Mouse (Mus musculus) liver, embryonic 13.5 days (tissue): Measurements from ENCODE around the gene Iqcc. TPM values are rescaled to one million over a fixed set of nuclear protein-coding genes. Genes with fewer than 3 reads are reported as not detected.

Source experiments
- ATAC-seq: fragments of 200-750 bp; cut with Nextera tagmentation; 2 replicates; pipeline ENCODE4 v1.8.0; 2017; ENCODE audit warnings: low read depth, mild to moderate bottlenecking, moderate number of reproducible peaks, moderate library complexity
- DNase-seq: peaks from one replicate; pipeline ENCODE4 v3.0.0; 2022
- H3K27ac ChIP-seq: fragments of 300-500 bp; sonication (generic); 2 replicates; pipeline ENCODE4 v1.5.1; 2015; ENCODE audit warnings: moderate library complexity, mild to moderate bottlenecking, inconsistent platforms
- H3K27me3 ChIP-seq: fragments of 300-500 bp; sonication (generic); 2 replicates; pipeline ENCODE4 v1.6.1; 2015; ENCODE audit warnings: mild to moderate bottlenecking, inconsistent platforms
- H3K36me3 ChIP-seq: fragments of 300-500 bp; sonication (generic); 2 replicates; pipeline ENCODE4 v1.6.1; 2015; ENCODE audit warnings: mild to moderate bottlenecking, inconsistent platforms
- H3K4me1 ChIP-seq: fragments of 300-500 bp; sonication (generic); replicated peaks from 2 replicates; pipeline ENCODE4 v1.6.1; 2015; ENCODE audit warnings: inconsistent platforms
- H3K4me2 ChIP-seq: fragments of 300-500 bp; sonication (generic); 2 replicates; pipeline ENCODE4 v1.6.1; 2015; ENCODE audit warnings: inconsistent platforms, mild to moderate bottlenecking, moderate library complexity
- H3K4me3 ChIP-seq: fragments of 300-500 bp; sonication (generic); replicated peaks from 2 replicates; pipeline ENCODE4 v1.5.1; 2015; ENCODE audit warnings: mild to moderate bottlenecking, inconsistent platforms
- H3K9ac ChIP-seq: fragments of 300-500 bp; sonication (generic); 2 replicates; pipeline ENCODE4 v1.6.1; 2015; ENCODE audit warnings: mild to moderate bottlenecking, inconsistent platforms
- H3K9me3 ChIP-seq: fragments of 300-500 bp; sonication (generic); replicated peaks from 2 replicates; pipeline ENCODE4 v1.6.1; 2016; ENCODE audit warnings: inconsistent platforms
- WGBS: fragments of 180-500 bp; shearing (Covaris S2); methylation state at CpG from one replicate; pipeline ENCODE4 v1.1.7; 2015; ENCODE audit not compliant: insufficient replicate concordance; 5-methylcytosine and 5-hydroxymethylcytosine counted together
- polyA plus RNA-seq: library from polyadenylated mRNA; unstranded; fragments of >200 nt; fragmentation: Nextera tagmentation; extraction: Ambion mirVana; gene quantifications from 2 replicates; pipeline ENCODE4 v1.2.1, GENCODE M21; 2015

Iqcc gene
- polyA plus RNA-seq, 1 experiment from 2014 or later = 11.0 TPM

DNA sequence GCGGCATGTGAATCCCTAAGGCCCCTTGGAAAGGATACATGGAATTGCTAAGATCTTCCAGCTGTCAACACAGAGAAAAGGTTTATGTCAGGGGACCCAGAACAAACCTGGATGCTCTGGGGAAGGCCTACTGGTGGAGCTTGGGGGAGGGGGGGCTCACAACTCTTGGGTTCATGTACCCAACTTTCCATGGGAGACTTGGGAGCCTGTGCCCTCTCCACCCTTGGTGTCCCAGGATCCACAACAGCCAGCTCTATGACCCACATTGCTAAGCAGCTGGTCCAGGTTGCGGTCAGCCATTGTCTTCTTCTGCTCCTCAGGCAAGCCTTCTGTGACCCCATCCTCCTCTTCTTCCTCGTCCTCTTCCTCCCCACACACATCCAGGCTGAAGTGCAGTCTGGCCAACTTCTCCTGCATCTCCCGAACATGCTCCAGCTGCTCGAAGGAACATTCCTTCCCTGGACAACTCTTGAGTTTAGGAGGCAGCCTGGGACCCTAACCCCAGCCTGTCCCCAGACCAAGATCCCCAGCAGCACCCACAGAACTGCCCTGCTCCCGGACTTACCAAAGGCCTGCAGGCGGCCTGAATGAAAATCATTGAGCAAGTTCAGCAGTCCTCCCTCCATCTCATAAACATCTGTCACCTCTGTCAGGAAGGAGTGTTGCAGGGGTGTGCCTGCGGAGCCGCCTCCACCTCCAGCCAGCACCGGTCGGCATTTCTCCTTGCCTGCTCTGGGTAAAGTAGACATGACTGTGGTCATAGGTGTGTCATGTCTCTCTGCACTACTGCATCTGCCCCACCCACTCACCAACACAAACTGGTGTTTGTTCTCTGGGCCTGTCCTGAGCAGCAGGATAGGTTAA, 1.8 kb upstream of the Iqcc start:
- no peak overlapping the region for H3K4me3 ChIP-seq
- H3K4me1 ChIP-seq = peaks cover 61% of the 10 kb centered on the region
- peaks cover 16% of the 10 kb centered on the region for H3K36me3 ChIP-seq
- ATAC-seq (no peak), DNase-seq (no peak)
- H3K9me3 ChIP-seq = no peaks in the 10 kb centered on the region
- no peaks in the 10 kb centered on the region for H3K27me3 ChIP-seq
- no peak overlapping the region for H3K4me2 ChIP-seq
- no peak overlapping the region for H3K9ac ChIP-seq
- peak overlapping the region; percentile 32; the same call in 1 of the 2 replicates for H3K27ac ChIP-seq
- 76% methylated on average over 11 of the region's 11 CpGs for WGBS

DNA sequence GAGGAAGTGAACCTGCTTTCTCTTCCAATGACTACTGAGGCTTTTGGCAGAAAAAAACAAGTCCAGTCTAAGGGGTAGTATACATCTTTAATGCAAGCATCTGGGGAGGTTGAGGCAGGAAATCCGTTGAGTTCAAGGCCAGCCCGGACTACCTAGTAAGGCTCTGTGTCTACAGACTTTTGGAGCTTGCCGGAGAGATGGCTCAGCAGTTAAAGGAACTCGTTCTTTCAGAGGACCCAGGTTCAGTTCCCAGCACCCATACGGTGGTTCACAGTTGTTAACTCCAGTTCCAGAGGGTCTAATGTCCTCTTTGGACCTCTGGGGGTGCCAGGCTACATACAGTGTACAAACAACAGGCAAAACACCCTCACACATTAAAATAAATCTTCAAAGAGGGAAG, 868 bp downstream of the Iqcc start:
- H3K27me3 ChIP-seq = no peaks in the 10 kb centered on the region
- peak overlapping the region; percentile 71 for H3K4me3 ChIP-seq
- no peak overlapping the region for H3K27ac ChIP-seq
- no peaks in the 10 kb centered on the region for H3K9me3 ChIP-seq
- peak overlapping the region; percentile 89 for H3K4me2 ChIP-seq
- no peak for DNase-seq
- H3K9ac ChIP-seq = peak overlapping the region; percentile 89
- no peak for ATAC-seq
- peaks cover 16% of the 10 kb centered on the region for H3K36me3 ChIP-seq
- 87% methylated on average over 5 of the region's 5 CpGs for WGBS
- peaks cover 36% of the 10 kb centered on the region for H3K4me1 ChIP-seq

- Histone ChIP-seq H3K27ac (no peak overlapping the region), H3K4me1 (peaks cover 28% of the 10 kb centered on the region), H3K4me2 (0 out of 2 replicates have a peak overlapping the region, but pooled peaks have one; percentile 89), H3K9me3 (no peaks in the 10 kb centered on the region), H3K9ac (no peak overlapping the region), H3K27me3 (no peaks in the 10 kb centered on the region), H3K4me3 (0 out of 2 replicates have a peak overlapping the region, but pooled peaks have one; percentile 71), H3K36me3 (peaks cover 16% of the 10 kb centered on the region)
- ATAC-seq (no peak), DNase-seq (no peak)
- 87% methylated on average over 7 of the region's 7 CpGs for whole genome bisulfite sequencing
Observed at GRCm38 (mm10) chr4:129617121-129617641, 1.7 kb downstream of the Iqcc start.

DNA sequence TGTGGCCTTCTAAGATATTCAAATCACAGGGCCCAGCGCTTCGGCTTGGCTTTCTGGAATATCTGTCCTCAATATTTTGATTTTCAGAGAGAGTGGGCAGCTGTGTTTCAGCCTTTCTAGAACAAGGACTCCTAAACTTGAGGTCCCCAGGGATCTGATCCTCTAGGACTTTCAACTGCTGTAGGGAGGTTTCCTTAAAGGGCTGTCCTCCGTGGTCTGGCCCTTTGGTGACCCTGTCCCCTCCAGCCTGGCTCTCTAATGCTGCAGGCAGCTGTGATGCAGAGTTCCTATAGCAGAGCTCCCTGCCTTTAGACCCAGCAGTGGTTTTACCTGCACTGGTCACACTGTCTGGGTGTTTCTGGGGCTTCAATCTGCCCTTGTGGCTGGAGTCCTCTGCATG, 2.3 kb downstream of the Iqcc start:
- Histone ChIP-seq H3K4me2 (no peak overlapping the region), H3K27ac (no peak overlapping the region), H3K4me3 (no peak overlapping the region), H3K9me3 (no peaks in the 10 kb centered on the region), H3K9ac (no peak overlapping the region), H3K36me3 (peaks cover 16% of the 10 kb centered on the region), H3K27me3 (no peaks in the 10 kb centered on the region), H3K4me1 (peaks cover 27% of the 10 kb centered on the region)
- no peak for DNase-seq
- ATAC-seq = no peak
- 81% methylated on average over 3 of the region's 3 CpGs for WGBS

DNA sequence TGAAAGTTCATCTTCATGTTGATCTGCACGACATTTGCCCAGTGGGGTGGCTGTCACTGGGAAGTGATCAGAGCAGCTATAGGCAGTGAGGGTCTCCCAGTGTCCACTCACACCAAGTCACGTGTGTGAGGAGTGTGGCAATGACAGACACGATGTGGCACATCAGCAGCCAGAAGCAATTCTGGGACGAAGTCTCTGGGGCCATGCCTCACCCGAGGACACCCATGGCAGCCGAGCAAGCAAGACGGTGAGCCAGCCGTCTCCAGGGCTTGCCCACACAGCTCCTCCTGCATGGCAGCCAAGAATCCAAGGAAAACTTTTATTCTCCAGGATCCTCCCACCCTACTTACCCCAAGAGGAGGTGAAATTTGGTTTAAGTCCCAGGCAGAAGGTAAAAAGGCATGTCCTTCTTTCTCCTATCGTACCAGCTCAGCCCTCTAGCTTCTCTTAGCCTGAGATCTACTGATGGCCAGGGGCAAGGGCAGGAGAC, 3.1 kb downstream of the Iqcc start:
- Histone ChIP-seq H3K4me3 (no peak overlapping the region), H3K9me3 (no peaks in the 10 kb centered on the region), H3K4me2 (no peak overlapping the region), H3K27ac (no peak overlapping the region), H3K9ac (no peak overlapping the region), H3K36me3 (peaks cover 16% of the 10 kb centered on the region), H3K27me3 (no peaks in the 10 kb centered on the region), H3K4me1 (peaks cover 21% of the 10 kb centered on the region)
- ATAC-seq (no peak), DNase-seq (no peak)
- 80% methylated on average over 9 of the region's 9 CpGs for WGBS

DNA sequence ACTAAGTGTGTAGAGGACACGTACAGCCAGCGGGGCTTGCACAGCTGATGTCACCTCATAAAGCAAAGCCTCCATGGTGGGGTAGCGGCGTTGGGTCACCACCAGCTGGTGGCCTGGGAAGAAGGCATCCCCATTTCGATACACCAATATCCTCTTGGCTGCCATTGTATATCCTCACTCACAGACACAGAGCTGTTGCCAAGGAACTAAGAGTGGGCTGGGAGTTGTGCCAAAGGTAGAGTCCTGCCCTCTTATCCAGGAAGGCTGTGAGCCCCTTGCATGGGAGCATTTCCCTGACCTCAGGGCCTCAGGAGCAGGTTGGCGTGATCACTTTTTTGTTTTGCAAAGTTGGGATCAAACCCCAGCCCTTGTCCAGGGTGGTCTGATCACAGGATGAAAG, 4.8 kb downstream of the Iqcc start, which contains the start of gene Dcdc2b:
Gene Dcdc2b, minus strand, starts transcription at position 165 of the 400 bp plus-strand sequence.
- H3K27ac ChIP-seq = no peak within 1 kb of the TSS
- H3K9me3 ChIP-seq = no peaks in the 10 kb centered on the region
- H3K27me3 ChIP-seq = no peaks in the 10 kb centered on the region
- ATAC-seq = no peak
- WGBS = 79% methylated on average over 6 of the region's 6 CpGs
- H3K4me2 ChIP-seq = no peak within 1 kb of the TSS
- no peak within 1 kb of the TSS for H3K4me3 ChIP-seq
- no peak within 1 kb of the TSS for H3K9ac ChIP-seq
- peaks cover 29% of the 10 kb centered on the region for H3K36me3 ChIP-seq
- peaks cover 21% of the 10 kb centered on the region for H3K4me1 ChIP-seq
- DNase-seq = no peak

- WGBS = 67% methylated on average over 4 of the region's 4 CpGs
- DNase-seq (no peak), ATAC-seq (no peak)
- H3K27ac ChIP-seq = no peak overlapping the region
- H3K36me3 ChIP-seq = peaks cover 43% of the 10 kb centered on the region
- no peak overlapping the region for H3K4me2 ChIP-seq
- H3K4me3 ChIP-seq = no peak overlapping the region
- no peaks in the 10 kb centered on the region for H3K9me3 ChIP-seq
- no peaks in the 10 kb centered on the region for H3K27me3 ChIP-seq
- H3K9ac ChIP-seq = no peak overlapping the region
- peaks cover 18% of the 10 kb centered on the region for H3K4me1 ChIP-seq
Observed at GRCm38 (mm10) chr4:129610472-129610871, 8.4 kb downstream of the Iqcc start.

- no peak for ATAC-seq
- H3K27ac ChIP-seq = no peak overlapping the region
- 80% methylated on average over 4 of the region's 4 CpGs for WGBS
Observed at GRCm38 (mm10) chr4:129610026-129610425, 8.9 kb downstream of the Iqcc start.

GRCm38 (mm10) chr4:129609139-129609631, 9.7 kb downstream of the Iqcc start:
- no peak for ATAC-seq
- WGBS = 72% methylated on average over 12 of the region's 12 CpGs
- Histone ChIP-seq H3K4me2 (no peak overlapping the region), H3K36me3 (peaks cover 55% of the 10 kb centered on the region), H3K9me3 (no peaks in the 10 kb centered on the region), H3K27me3 (no peaks in the 10 kb centered on the region), H3K4me3 (no peak overlapping the region), H3K4me1 (peaks cover 18% of the 10 kb centered on the region), H3K9ac (no peak overlapping the region), H3K27ac (peak overlapping the region; percentile 47; the same call in 1 of the 2 replicates)
- DNase-seq = no peak

More at GRCm38 (mm10) chr4:129610026-129610425, 8.9 kb downstream of the Iqcc start:
- Histone ChIP-seq H3K9me3 (no peaks in the 10 kb centered on the region), H3K4me2 (no peak overlapping the region), H3K4me3 (no peak overlapping the region), H3K9ac (no peak overlapping the region), H3K36me3 (peaks cover 46% of the 10 kb centered on the region), H3K27me3 (no peaks in the 10 kb centered on the region), H3K4me1 (peaks cover 18% of the 10 kb centered on the region)
- no peak for DNase-seq

DNA sequence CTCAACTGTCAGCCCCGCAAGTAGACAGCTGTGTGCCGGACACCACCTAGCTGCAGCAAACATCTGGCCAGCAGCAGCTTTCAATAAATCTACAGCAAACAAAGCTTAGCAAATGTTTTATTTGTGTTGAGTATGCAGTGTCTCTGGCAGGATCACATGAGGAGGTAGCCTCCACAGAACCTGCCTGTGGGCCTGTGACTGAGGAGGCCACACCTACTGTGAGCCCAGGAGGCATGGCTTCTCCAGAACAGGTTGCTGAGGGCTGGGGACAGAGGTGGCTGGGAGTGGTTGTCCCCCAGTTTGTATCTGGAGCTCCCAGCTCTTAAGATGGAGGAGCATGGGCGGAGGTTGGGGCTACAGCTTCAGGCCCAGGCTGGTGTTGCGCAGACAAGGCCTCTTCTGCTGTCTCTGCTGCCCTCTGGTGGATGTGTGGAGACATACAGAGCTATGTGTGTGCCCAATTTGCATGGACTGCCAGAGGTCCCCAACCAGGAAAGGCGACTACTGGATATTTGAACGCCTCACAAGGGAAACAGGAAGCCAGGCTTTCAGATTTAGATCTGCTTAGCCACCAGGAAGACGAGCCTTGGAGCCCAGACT, 10.4 kb downstream of the Iqcc start:
- peak overlapping the region; percentile 11; the same call in 1 of the 2 replicates for H3K9ac ChIP-seq
- H3K4me3 ChIP-seq = no peak overlapping the region
- WGBS = 35% methylated on average over 7 of the region's 7 CpGs
- peak overlapping the region; percentile 73 for H3K27ac ChIP-seq
- DNase-seq = peak; percentile 75
- no peak overlapping the region for H3K4me2 ChIP-seq
- H3K9me3 ChIP-seq = no peaks in the 10 kb centered on the region
- no peaks in the 10 kb centered on the region for H3K27me3 ChIP-seq
- H3K4me1 ChIP-seq = peaks cover 22% of the 10 kb centered on the region
- H3K36me3 ChIP-seq = peaks cover 61% of the 10 kb centered on the region
- peak; percentile 94 for ATAC-seq
